ENCODE assay signal across 10 mouse cellular contexts in the genomic region with DNA sequence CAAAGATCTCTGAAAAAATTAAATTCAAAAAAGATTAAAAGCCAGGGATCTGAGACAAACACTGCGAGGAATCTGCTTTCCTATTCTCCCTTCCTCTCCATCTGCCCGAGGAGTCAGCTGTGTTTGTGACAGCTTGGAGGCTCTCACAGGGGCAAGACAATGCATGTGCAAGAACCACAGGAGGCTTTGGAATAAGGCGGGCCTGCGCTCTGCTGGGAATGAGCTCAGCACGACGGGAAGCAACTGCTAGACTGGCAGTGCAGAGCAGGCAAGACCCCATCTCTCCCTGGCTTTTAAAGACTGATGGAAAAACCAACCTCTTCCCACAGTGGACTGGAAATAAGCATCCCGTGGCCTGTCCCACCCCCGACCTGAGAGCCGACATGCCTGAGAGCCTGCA.
DNase-seq lines count a peak whose midpoint lies in the region; ATAC-seq and TF ChIP-seq lines count a peak whose summit lies in the region.
"Had no signal": no experiment of that assay in that cellular context is flagged by ENCODE, and none has a peak within 500 bp of the region (broad histone marks: within the 10 kb centered on the region; RNA-seq: fewer than 3 reads in every experiment).

No protein-coding gene starts in this region.

- TF ChIP-seq EP300 in stomach, postnatal 0 days (optimal IDR thresholded peaks at IDR 0.05) = no peak

- no peak for TF ChIP-seq CTCF in stomach, postnatal 0 days (IDR thresholded peaks at IDR 0.05; ENCODE audit: low read depth)

- no peaks in the 10 kb centered on the region for H3K27me3 ChIP-seq in forebrain, embryonic 15.5 days
- no peaks in the 10 kb centered on the region for H3K27me3 ChIP-seq in midbrain, embryonic 11.5 days (ENCODE audit: control insufficient read depth, insufficient read depth, low read length)
- no peaks in the 10 kb centered on the region for H3K27me3 ChIP-seq in stomach, postnatal 0 days (ENCODE audit: control insufficient read depth, insufficient read depth, low read length)
- H3K27me3 ChIP-seq in liver, embryonic 11.5 days (replicated peaks; ENCODE audit: control insufficient read depth, insufficient read depth, low read length) = no peaks in the 10 kb centered on the region

- DNase-seq in ZHBTc4 (ENCODE audit: low read depth, low spot score) = peak; percentile 51
- DNase-seq in cerebellum, adult 9-11 months = peak; percentile 67
- peak; percentile 85 for DNase-seq in midbrain, embryonic 11.5 days (ENCODE audit: low spot score, missing footprints)
- no peak for DNase-seq in stomach, postnatal 0 days (ENCODE audit: low spot score)
- DNase-seq in kidney, postnatal 25 days = no peak
- DNase-seq in liver, embryonic 11.5 days (ENCODE audit: low spot score) = no peak
- DNase-seq in MN1 (ENCODE audit: low spot score) = no peak
- DNase-seq: lung, embryonic 14.5 days; right cerebral cortex, adult 18-20 months had no signal

- 4% methylated on average over 9 of the region's 9 CpGs for WGBS in forebrain, embryonic 15.5 days
- 3% methylated on average over 9 of the region's 9 CpGs for WGBS in midbrain, embryonic 11.5 days
- 43% methylated on average over 9 of the region's 9 CpGs for WGBS in stomach, postnatal 0 days
- 55% methylated on average over 9 of the region's 9 CpGs for WGBS in liver, embryonic 11.5 days

- no peak overlapping the region for H3K4me2 ChIP-seq in forebrain, embryonic 15.5 days (replicated peaks)
- no peak overlapping the region for H3K4me2 ChIP-seq in midbrain, embryonic 11.5 days
- H3K4me2 ChIP-seq in stomach, postnatal 0 days (replicated peaks; ENCODE audit: low read depth) = no peak overlapping the region
- H3K4me2 ChIP-seq in liver, embryonic 11.5 days = no peak overlapping the region
- H3K4me2 ChIP-seq: lung, embryonic 14.5 days had no signal

- H3K4me1 ChIP-seq in forebrain, embryonic 15.5 days = peaks cover 14% of the 10 kb centered on the region
- H3K4me1 ChIP-seq in midbrain, embryonic 11.5 days (ENCODE audit: control insufficient read depth, insufficient read depth, low read length) = peaks cover 12% of the 10 kb centered on the region
- no peaks in the 10 kb centered on the region for H3K4me1 ChIP-seq in stomach, postnatal 0 days (replicated peaks; ENCODE audit: control insufficient read depth, insufficient read depth)
- H3K4me1 ChIP-seq in liver, embryonic 11.5 days (replicated peaks; ENCODE audit: control insufficient read depth, insufficient read depth, low read length) = peaks cover 3% of the 10 kb centered on the region

- H3K36me3 ChIP-seq in forebrain, embryonic 15.5 days = peaks cover 13% of the 10 kb centered on the region; the same call in 1 of the 2 replicates
- H3K36me3 ChIP-seq in midbrain, embryonic 11.5 days (ENCODE audit: control insufficient read depth, insufficient read depth, low read length) = no peaks in the 10 kb centered on the region
- H3K36me3 ChIP-seq in stomach, postnatal 0 days (ENCODE audit: control insufficient read depth, insufficient read depth, low read length) = peaks cover 3% of the 10 kb centered on the region
- H3K36me3 ChIP-seq in liver, embryonic 11.5 days (ENCODE audit: control insufficient read depth, insufficient read depth, low read length) = no peaks in the 10 kb centered on the region; the same call in 1 of the 2 replicates

- H3K27ac ChIP-seq in forebrain, embryonic 15.5 days (replicated peaks) = peak overlapping the region; percentile 70
- H3K27ac ChIP-seq in midbrain, embryonic 11.5 days (ENCODE audit: low read depth, low read length) = peak overlapping the region; percentile 21
- H3K27ac ChIP-seq in stomach, postnatal 0 days (replicated peaks) = no peak overlapping the region
- H3K27ac ChIP-seq in liver, embryonic 11.5 days (ENCODE audit: low read depth, low read length) = no peak overlapping the region

- H3K9ac ChIP-seq in forebrain, embryonic 15.5 days (replicated peaks) = no peak overlapping the region
- 0 out of 2 replicates have a peak overlapping the region, but pooled peaks have one; percentile 17 for H3K9ac ChIP-seq in midbrain, embryonic 11.5 days (ENCODE audit: low read length)
- H3K9ac ChIP-seq in stomach, postnatal 0 days (ENCODE audit: low read length) = no peak overlapping the region
- H3K9ac ChIP-seq in liver, embryonic 11.5 days (ENCODE audit: low read depth, low read length) = no peak overlapping the region
- H3K9ac ChIP-seq: lung, embryonic 14.5 days had no signal

- H3K9me3 ChIP-seq in forebrain, embryonic 15.5 days = no peaks in the 10 kb centered on the region
- no peaks in the 10 kb centered on the region for H3K9me3 ChIP-seq in midbrain, embryonic 11.5 days (ENCODE audit: control insufficient read depth, low read length)
- no peaks in the 10 kb centered on the region for H3K9me3 ChIP-seq in stomach, postnatal 0 days (ENCODE audit: control insufficient read depth, low read length)
- no peaks in the 10 kb centered on the region for H3K9me3 ChIP-seq in liver, embryonic 11.5 days (ENCODE audit: control insufficient read depth, low read length)

- peak; percentile 61; the same call in 1 of the 2 replicates for ATAC-seq in forebrain, embryonic 15.5 days (replicated peaks)
- ATAC-seq in midbrain, embryonic 11.5 days (ENCODE audit: low FRiP score) = 0 out of 2 replicates have a peak, but pooled peaks have one; percentile 42
- ATAC-seq in stomach, postnatal 0 days (ENCODE audit: low FRiP score, low TSS enrichment) = no peak
- ATAC-seq in liver, embryonic 11.5 days (replicated peaks; ENCODE audit: low FRiP score) = no peak

- H3K4me3 ChIP-seq in forebrain, embryonic 15.5 days = no peak overlapping the region
- no peak overlapping the region for H3K4me3 ChIP-seq in midbrain, embryonic 11.5 days (ENCODE audit: low read depth, low read length)
- H3K4me3 ChIP-seq in stomach, postnatal 0 days (ENCODE audit: low read depth, low read length) = no peak overlapping the region
- no peak overlapping the region for H3K4me3 ChIP-seq in liver, embryonic 11.5 days (ENCODE audit: low read depth, low read length)

Comparison
In these comparisons a context has a peak if more than half of its experiments do, and no peak if none do; other contexts are left out.
1. DNase-seq: peak in ZHBTc4 (single experiment), cerebellum, adult 9-11 months (single experiment) and midbrain, embryonic 11.5 days (single experiment); none in stomach, postnatal 0 days (single experiment), kidney, postnatal 25 days (0 of 2), liver, embryonic 11.5 days (single experiment) and MN1 (single experiment).
2. ATAC-seq: peak in forebrain, embryonic 15.5 days (single experiment) and midbrain, embryonic 11.5 days (single experiment); none in stomach, postnatal 0 days (single experiment) and liver, embryonic 11.5 days (single experiment).
3. H3K27ac ChIP-seq: peak in forebrain, embryonic 15.5 days (single experiment) and midbrain, embryonic 11.5 days (single experiment); none in stomach, postnatal 0 days (single experiment) and liver, embryonic 11.5 days (single experiment).